Mouse (Mus musculus) c-Kit-positive CD71-positive TER-119-positive erythroid progenitor cells, embryonic 14.5 days (primary cell): ENCODE measurements around the gene Fkbp14.
A peak's percentile ranks its signal among the peaks of the same experiment; 100 is the strongest.

Source experiments
- DNase-seq: peaks from one replicate; pipeline ENCODE4 v3.0.0-alpha.2; 2013; ENCODE audit warnings: low spot score

Gene Fkbp14

GRCm38 (mm10) chr6:54597208-54597607 is at the start of gene Fkbp14:
Gene Fkbp14 (minus strand): TSS chr6:54597308.
- no peak for DNase-seq

GRCm38 (mm10) chr6:54643181-54643580 is 46.1 kb upstream of the Fkbp14 start:
- DNase-seq: no peak

- DNase-seq: no peak
Observed at GRCm38 (mm10) chr6:54641953-54642352, 44.8 kb upstream of the Fkbp14 start.

DNA sequence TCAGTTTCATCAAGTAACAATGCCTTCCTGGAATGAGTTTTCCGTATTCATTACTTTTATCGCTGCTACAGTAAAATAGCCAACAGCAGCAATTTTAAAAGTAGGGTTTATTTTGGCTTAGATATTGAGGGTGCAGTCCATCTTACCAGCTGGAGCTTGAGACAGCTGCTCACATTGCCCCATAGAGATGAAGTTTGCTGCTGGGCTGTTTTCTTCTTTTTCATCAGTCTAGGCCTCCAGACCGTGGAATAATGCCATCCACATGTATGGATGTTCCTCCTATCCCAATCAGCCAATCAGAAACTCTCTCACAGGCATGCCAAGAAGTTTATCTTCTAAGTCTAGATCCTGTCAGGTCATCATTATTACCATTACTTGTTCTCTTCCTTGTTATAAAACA is 42.8 kb upstream of the Fkbp14 start:
- DNase-seq: no peak

DNA sequence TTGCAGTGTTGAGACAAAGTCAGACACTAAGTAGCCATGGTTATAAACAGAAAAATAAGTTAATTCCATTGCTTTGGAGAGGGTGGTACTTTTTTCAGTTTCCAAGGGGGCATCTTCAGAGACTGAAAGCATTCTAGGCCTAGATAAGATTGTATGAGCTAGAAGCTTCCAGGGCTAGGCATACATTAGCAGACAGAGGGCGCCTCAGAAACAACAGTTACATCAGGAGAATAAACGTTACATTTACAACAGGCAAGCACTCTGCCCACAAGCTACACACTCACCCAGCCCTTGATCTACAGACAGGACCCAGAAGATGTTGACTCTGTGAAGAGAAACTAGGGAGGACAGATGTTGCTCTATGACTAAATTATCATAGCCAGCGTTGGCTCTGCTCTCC is 34.4 kb upstream of the Fkbp14 start:
- DNase-seq: no peak

DNA sequence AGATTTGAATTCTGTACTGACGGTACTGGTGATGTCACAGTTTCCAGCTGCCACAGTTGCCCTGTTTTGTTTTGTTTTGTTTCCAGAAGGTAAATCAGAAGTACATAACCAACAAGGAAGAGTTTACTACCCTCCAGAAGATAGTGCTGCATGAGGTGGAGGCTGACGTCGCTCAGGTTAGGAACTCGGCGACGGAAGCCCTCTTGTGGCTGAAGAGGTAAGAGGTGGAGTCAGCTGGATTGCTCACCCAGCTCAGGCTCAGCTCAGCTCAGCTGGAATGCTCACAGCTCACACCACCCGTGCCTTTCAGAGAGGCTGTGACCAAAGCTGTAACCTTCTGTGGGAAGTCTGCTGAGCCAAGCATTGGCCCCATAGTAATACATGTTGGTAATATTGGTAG is 32.6 kb upstream of the Fkbp14 start:
- no peak for DNase-seq

DNA sequence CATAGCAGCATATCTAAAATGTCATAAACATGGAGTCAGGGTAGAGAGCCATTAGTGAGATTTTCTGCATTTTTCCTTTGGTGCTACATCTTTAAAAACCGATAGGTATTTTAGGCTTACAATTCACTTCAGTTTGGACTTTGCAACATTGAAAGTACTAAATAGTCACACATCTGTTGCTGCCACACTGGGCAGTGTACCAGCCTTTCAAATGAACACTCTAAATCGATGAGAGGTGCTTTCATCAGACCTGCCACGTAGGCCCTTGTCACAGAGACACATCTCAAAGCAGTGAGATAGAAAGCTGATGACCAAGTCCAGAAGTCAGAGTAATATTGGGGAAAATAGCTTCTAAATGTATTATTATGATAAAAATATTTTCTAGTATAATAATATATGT is 31.3 kb upstream of the Fkbp14 start:
- DNase-seq: no peak

DNA sequence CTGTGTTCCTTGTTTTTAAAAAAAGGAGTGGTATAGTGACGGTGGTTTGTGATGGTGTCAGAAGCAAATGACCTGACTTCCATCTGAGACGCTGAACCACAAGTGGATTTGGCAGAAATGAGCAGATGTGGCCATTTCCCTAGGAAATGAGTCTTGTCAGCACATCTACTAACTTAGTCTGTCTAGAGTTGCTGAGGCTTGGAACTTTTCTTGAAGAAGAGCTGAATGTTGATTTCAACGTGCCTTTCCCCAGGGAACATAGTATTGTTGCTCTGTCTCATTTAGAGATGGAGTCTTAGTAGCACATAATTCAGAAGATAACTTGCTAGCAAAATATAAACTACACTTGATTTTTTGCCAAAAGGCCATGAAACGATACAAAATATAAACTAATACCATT is 23.2 kb upstream of the Fkbp14 start:
- DNase-seq: no peak

GRCm38 (mm10) chr6:54619530-54619929 is 22.4 kb upstream of the Fkbp14 start:
- DNase-seq: no peak

DNA sequence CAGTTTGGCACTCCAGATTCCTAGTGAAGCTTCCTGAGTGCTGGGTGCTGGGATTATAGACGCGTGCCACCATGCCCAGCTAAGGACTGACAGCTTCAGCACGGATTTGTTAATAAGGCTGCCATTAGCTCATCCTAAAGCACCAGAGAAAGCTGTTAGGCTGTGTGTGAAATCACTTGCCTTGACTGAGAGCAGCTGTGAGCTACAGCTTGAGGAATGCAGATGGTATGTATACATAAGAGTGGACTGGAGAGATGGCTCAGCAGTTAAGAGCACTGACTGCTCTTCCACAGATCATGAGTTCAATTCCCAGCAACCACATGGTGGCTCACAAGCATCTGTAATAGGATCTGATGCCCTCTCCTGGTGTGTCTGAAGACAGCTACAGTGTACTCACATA is 20.3 kb upstream of the Fkbp14 start:
- no peak for DNase-seq

DNA sequence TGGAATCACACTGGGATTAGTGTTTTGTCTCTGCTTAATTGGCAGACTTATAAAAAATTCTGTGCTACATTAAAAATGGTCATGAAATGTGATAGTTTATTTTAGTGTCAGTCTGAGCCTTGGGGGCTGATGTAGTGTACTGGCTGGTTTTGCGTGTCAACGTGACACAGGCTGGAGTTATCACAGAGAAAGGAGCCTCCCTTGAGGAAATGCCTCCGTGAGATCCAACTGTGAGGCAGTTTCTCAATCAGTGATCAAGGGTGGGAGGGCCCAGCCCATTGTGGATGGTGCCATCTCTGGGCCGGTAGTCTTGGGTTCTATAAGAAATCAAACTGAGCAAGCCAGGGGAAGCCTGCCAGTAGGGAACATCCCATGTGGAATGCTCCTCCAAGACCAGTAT is 9.1 kb upstream of the Fkbp14 start:
- no peak for DNase-seq

DNA sequence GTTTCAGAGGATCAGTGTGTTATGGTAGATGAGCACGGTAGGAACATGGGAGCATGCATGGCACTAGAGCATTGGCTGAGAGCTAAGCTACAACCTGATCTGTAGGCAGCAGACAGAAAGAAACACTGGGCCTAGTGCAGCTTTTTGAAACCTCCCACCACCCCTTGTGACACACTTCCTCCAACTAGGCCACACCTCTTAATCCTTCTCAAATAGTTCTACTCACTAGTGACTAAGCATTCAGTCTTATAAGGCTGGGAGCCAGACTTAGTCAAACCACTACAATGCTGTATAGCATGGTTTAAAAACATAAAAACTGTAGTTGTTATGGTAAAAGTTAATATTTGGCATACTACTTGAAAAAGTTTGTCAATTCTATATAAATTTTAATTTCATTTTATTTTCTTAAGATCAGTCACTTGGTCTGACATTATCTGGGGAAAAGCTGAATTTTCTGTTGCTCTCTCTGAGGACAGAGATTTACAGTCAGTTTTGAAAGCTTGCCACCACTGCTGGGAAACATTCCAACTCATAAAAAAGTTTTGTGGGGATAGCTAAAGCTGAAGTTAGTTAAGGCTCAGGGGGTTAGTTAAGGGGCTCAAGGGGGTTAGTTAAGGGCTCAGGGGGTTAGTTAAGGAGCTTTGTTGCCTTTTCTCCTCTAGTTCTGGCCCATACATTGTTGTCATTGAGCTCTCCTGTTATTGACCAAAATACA is 7.0 kb upstream of the Fkbp14 start:
- no peak for DNase-seq

DNA sequence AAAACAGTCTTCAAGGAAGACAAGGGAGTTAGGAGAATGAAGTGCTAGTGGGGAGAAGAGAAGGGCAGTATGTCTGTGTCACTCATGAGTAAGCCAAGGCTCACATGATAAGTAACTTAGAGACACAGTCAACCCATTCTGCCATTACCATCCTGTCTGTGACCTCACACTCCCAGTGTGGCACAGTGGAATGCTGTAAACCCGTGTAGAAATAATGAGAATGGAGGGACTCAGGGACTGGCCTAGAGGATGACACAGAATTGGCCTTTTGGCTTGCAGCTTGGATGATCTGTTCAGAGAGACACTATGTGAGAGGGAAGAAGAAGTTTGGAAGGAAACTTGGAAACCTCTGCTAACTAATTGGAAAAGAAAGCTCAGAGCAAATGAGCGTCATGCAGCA is 5.8 kb upstream of the Fkbp14 start:
- no peak for DNase-seq

GRCm38 (mm10) chr6:54600681-54601347 is 3.7 kb upstream of the Fkbp14 start:
- DNase-seq: no peak

DNA sequence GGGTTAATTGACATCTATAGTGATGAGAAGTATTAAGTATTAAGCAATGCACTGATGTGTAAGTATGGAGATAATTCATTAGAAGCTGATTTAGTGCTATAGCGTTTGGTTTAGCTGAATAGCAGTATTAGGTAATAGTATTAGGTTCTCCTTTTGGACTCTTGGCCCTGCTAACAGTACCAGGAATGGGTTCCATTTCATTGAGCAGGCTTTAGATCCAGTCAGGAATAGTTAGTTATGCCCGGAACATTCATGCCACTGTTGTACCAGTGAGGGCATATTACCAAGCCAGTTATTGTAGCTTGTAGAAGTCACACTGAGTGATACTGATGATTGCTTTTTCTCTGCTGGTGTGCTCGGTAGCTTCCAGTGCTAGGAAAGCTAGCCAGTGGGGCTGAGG is 603 bp upstream of the Fkbp14 start:
- no peak for DNase-seq

- DNase-seq: no peak
Observed at GRCm38 (mm10) chr6:54595330-54595878, 1.7 kb downstream of the Fkbp14 start.

- peak; percentile 74 for DNase-seq
Observed at GRCm38 (mm10) chr6:54594469-54595329, 2.4 kb downstream of the Fkbp14 start, which contains the start of gene Plekha8. Gene Plekha8 (plus strand): TSS chr6:54595111.

- DNase-seq: no peak
Observed at GRCm38 (mm10) chr6:54593766-54594468, 3.2 kb downstream of the Fkbp14 start.

GRCm38 (mm10) chr6:54592938-54593535 is 4.1 kb downstream of the Fkbp14 start:
- DNase-seq: peak; percentile 81

DNA sequence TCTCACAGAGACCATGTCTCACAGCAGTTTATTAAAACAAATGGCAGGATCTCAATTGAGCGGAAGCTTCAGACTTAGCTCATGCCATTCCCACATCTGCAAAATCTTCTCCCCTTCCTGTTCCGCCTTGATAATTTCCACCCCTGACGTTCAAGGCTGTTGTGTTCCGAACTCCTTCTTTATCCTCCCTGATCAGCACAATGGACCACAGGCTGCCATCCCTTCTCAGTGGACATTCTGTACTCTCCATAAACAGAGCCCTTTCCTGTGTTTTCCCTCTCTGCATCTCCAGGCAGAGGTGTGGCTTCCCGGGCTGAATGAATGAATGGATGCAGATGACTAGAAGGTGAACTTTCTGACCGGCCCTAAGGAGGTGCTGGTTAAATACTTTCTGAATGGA is 5.3 kb downstream of the Fkbp14 start:
- no peak for DNase-seq

DNA sequence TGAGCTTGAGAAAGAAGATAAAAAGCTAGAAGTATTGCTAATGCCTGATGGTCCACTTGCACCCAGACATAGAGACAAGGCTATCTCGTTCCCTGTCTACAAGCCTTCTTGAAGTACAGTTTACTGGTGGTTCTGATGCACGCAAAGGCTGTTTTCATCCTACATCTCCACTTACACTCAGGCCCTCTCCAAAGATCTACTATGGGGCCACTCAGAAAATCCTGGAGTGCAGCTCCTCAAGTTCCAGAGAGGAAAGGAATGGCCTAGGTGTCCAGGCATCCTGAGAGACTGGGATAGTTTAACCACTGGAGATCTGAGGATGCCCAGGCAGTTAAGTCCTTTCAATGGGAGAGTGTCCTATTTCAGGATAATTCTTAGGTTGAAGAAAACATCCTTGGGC is 6.4 kb downstream of the Fkbp14 start:
- no peak for DNase-seq

GRCm38 (mm10) chr6:54588212-54588611 is 8.9 kb downstream of the Fkbp14 start:
- no peak for DNase-seq
